Mouse (Mus musculus) neural tube, embryonic 13.5 days (tissue): ENCODE measurements around the gene S100a16. TPM values are rescaled to one million over a fixed set of nuclear protein-coding genes. Genes with fewer than 3 reads are reported as not detected.
A peak's percentile ranks its signal among the peaks of the same experiment; 100 is the strongest.

Experiments used
- ATAC-seq: fragments of 200-750 bp; cut with Nextera tagmentation; 2 replicates; pipeline ENCODE4 v1.8.0; 2017; ENCODE audit warnings: low read depth, mild to moderate bottlenecking, moderate TSS enrichment, moderate library complexity
- H3K27ac ChIP-seq: fragments of 300-500 bp; sonication (generic); replicated peaks from 2 replicates; pipeline ENCODE4 v1.5.1; 2015; ENCODE audit warnings: moderate library complexity, mild to moderate bottlenecking, inconsistent platforms
- H3K27me3 ChIP-seq: fragments of 300-500 bp; sonication (generic); 2 replicates; pipeline ENCODE4 v1.6.1; 2015; ENCODE audit warnings: mild to moderate bottlenecking, inconsistent platforms
- H3K36me3 ChIP-seq: fragments of 300-500 bp; sonication (generic); 2 replicates; pipeline ENCODE4 v1.6.1; 2015; ENCODE audit warnings: mild to moderate bottlenecking, inconsistent platforms
- H3K4me1 ChIP-seq: fragments of 300-500 bp; sonication (generic); replicated peaks from 2 replicates; pipeline ENCODE4 v1.6.1; 2015; ENCODE audit warnings: inconsistent platforms
- H3K4me2 ChIP-seq: fragments of 300-500 bp; sonication (generic); 2 replicates; pipeline ENCODE4 v1.6.1; 2015; ENCODE audit warnings: inconsistent platforms, mild to moderate bottlenecking, moderate library complexity
- H3K4me3 ChIP-seq: fragments of 300-500 bp; sonication (generic); 2 replicates; pipeline ENCODE4 v1.5.1; 2015; ENCODE audit warnings: mild to moderate bottlenecking, inconsistent platforms
- H3K9ac ChIP-seq: fragments of 300-500 bp; sonication (generic); 2 replicates; pipeline ENCODE4 v1.6.1; 2015; ENCODE audit warnings: moderate library complexity, mild to moderate bottlenecking, inconsistent platforms
- H3K9me3 ChIP-seq: fragments of 300-500 bp; sonication (generic); 2 replicates; pipeline ENCODE4 v1.6.1; 2016; ENCODE audit warnings: inconsistent platforms
- WGBS: fragments of 180-500 bp; shearing (Covaris S2); methylation state at CpG from one replicate; pipeline ENCODE4 v1.1.7; 2015; 5-methylcytosine and 5-hydroxymethylcytosine counted together
- polyA plus RNA-seq: library from polyadenylated mRNA; unstranded; fragments of >200 nt; fragmentation: Nextera tagmentation; extraction: Ambion mirVana; gene quantifications from 2 replicates; pipeline ENCODE4 v1.2.1, GENCODE M21; 2015

The S100a16 gene
- polyA plus RNA-seq, 1 experiment from 2014 or later, result 31.5 TPM

- ATAC-seq, result no peak
- H3K9me3 ChIP-seq, result no peaks in the 10 kb centered on the region
- H3K4me2 ChIP-seq, result no peak within 1 kb of the TSS
- 75% methylated on average over 5 of the region's 5 CpGs for WGBS
- no peaks in the 10 kb centered on the region for H3K4me1 ChIP-seq
- H3K4me3 ChIP-seq, result no peak within 1 kb of the TSS
- no peak within 1 kb of the TSS for H3K27ac ChIP-seq
- H3K27me3 ChIP-seq, result no peaks in the 10 kb centered on the region; the same call in 1 of the 2 replicates
- no peak within 1 kb of the TSS for H3K9ac ChIP-seq
- no peaks in the 10 kb centered on the region for H3K36me3 ChIP-seq
Measured at GRCm38 (mm10) chr3:90526580-90526979, 10.5 kb upstream of the S100a16 start, which contains the start of gene S100a14. Gene S100a14 (plus strand): TSS chr3:90526856.

- no peak for ATAC-seq
- no peak overlapping the region for H3K27ac ChIP-seq
- 79% methylated on average over 7 of the region's 7 CpGs for WGBS
Measured at GRCm38 (mm10) chr3:90527291-90527873, 9.7 kb upstream of the S100a16 start.

GRCm38 (mm10) chr3:90531713-90532112 is 5.3 kb upstream of the S100a16 start:
- WGBS, result 78% methylated on average over 5 of the region's 5 CpGs
- no peak for ATAC-seq
- Histone ChIP-seq H3K36me3 (no peaks in the 10 kb centered on the region), H3K4me2 (no peak overlapping the region), H3K4me3 (no peak overlapping the region), H3K27ac (no peak overlapping the region), H3K9ac (no peak overlapping the region), H3K4me1 (no peaks in the 10 kb centered on the region), H3K27me3 (no peaks in the 10 kb centered on the region; the same call in 1 of the 2 replicates), H3K9me3 (no peaks in the 10 kb centered on the region)

More at GRCm38 (mm10) chr3:90527291-90527873, 9.7 kb upstream of the S100a16 start:
- no peaks in the 10 kb centered on the region for H3K9me3 ChIP-seq
- H3K27me3 ChIP-seq, result no peaks in the 10 kb centered on the region; the same call in 1 of the 2 replicates
- no peaks in the 10 kb centered on the region for H3K4me1 ChIP-seq
- H3K36me3 ChIP-seq, result no peaks in the 10 kb centered on the region
- H3K4me3 ChIP-seq, result no peak overlapping the region
- H3K4me2 ChIP-seq, result no peak overlapping the region
- H3K9ac ChIP-seq, result no peak overlapping the region

GRCm38 (mm10) chr3:90535446-90535845 is 1.6 kb upstream of the S100a16 start:
- H3K27me3 ChIP-seq, result no peaks in the 10 kb centered on the region
- H3K4me1 ChIP-seq, result no peaks in the 10 kb centered on the region
- no peak overlapping the region for H3K4me2 ChIP-seq
- no peaks in the 10 kb centered on the region for H3K36me3 ChIP-seq
- 76% methylated on average over 1 of the region's 1 CpGs for WGBS
- ATAC-seq, result no peak
- H3K9ac ChIP-seq, result no peak overlapping the region
- H3K4me3 ChIP-seq, result no peak overlapping the region
- no peak overlapping the region for H3K27ac ChIP-seq
- H3K9me3 ChIP-seq, result no peaks in the 10 kb centered on the region

GRCm38 (mm10) chr3:90537905-90538296 is 847 bp downstream of the S100a16 start:
- no peak overlapping the region for H3K4me2 ChIP-seq

GRCm38 (mm10) chr3:90540904-90541303 is 3.9 kb downstream of the S100a16 start:
- Histone ChIP-seq H3K36me3 (no peaks in the 10 kb centered on the region), H3K27me3 (no peaks in the 10 kb centered on the region), H3K9me3 (no peaks in the 10 kb centered on the region), H3K4me3 (no peak overlapping the region), H3K9ac (no peak overlapping the region), H3K4me2 (peak overlapping the region; percentile 18; the same call in 1 of the 2 replicates), H3K4me1 (no peaks in the 10 kb centered on the region; the same call in 1 of the 2 replicates), H3K27ac (no peak overlapping the region; the same call in 1 of the 2 replicates)
- peak; percentile 71; the same call in 1 of the 2 replicates for ATAC-seq
- 34% methylated on average over 4 of the region's 4 CpGs for WGBS

More at GRCm38 (mm10) chr3:90537905-90538296, 847 bp downstream of the S100a16 start:
- WGBS, result 83% methylated on average over 5 of the region's 5 CpGs
- Histone ChIP-seq H3K9me3 (no peaks in the 10 kb centered on the region), H3K27ac (no peak overlapping the region), H3K27me3 (no peaks in the 10 kb centered on the region), H3K36me3 (no peaks in the 10 kb centered on the region), H3K4me1 (no peaks in the 10 kb centered on the region; the same call in 1 of the 2 replicates), H3K9ac (no peak overlapping the region), H3K4me3 (no peak overlapping the region)
- no peak for ATAC-seq

GRCm38 (mm10) chr3:90549676-90550420 is 12.8 kb downstream of the S100a16 start:
- ATAC-seq, result no peak
- Histone ChIP-seq H3K27me3 (no peaks in the 10 kb centered on the region), H3K27ac (no peak overlapping the region), H3K36me3 (no peaks in the 10 kb centered on the region), H3K4me1 (peaks cover 7% of the 10 kb centered on the region; the same call in 1 of the 2 replicates), H3K9ac (no peak overlapping the region), H3K4me3 (no peak overlapping the region), H3K9me3 (no peaks in the 10 kb centered on the region), H3K4me2 (no peak overlapping the region)
- 57% methylated on average over 5 of the region's 5 CpGs for WGBS

- no peak for ATAC-seq
- H3K4me3 ChIP-seq, result no peak overlapping the region
- 86% methylated on average over 2 of the region's 2 CpGs for WGBS
Measured at GRCm38 (mm10) chr3:90550421-90550790, 13.4 kb downstream of the S100a16 start.

GRCm38 (mm10) chr3:90552231-90552630 is 15.2 kb downstream of the S100a16 start:
- peaks cover 7% of the 10 kb centered on the region; the same call in 1 of the 2 replicates for H3K4me1 ChIP-seq
- H3K27me3 ChIP-seq, result no peaks in the 10 kb centered on the region
- no peak overlapping the region for H3K9ac ChIP-seq
- no peak overlapping the region for H3K4me2 ChIP-seq
- H3K36me3 ChIP-seq, result no peaks in the 10 kb centered on the region
- no peak overlapping the region for H3K4me3 ChIP-seq
- 82% methylated on average over 2 of the region's 2 CpGs for WGBS
- H3K9me3 ChIP-seq, result no peaks in the 10 kb centered on the region
- H3K27ac ChIP-seq, result no peak overlapping the region
- no peak for ATAC-seq

More at GRCm38 (mm10) chr3:90550421-90550790, 13.4 kb downstream of the S100a16 start:
- no peaks in the 10 kb centered on the region for H3K9me3 ChIP-seq
- H3K27ac ChIP-seq, result no peak overlapping the region
- no peaks in the 10 kb centered on the region for H3K27me3 ChIP-seq
- no peaks in the 10 kb centered on the region for H3K36me3 ChIP-seq
- peaks cover 7% of the 10 kb centered on the region; the same call in 1 of the 2 replicates for H3K4me1 ChIP-seq
- H3K4me2 ChIP-seq, result no peak overlapping the region
- H3K9ac ChIP-seq, result no peak overlapping the region

- Histone ChIP-seq H3K4me1 (no peaks in the 10 kb centered on the region), H3K27ac (no peak overlapping the region; the same call in 1 of the 2 replicates), H3K9me3 (no peaks in the 10 kb centered on the region), H3K4me3 (no peak overlapping the region), H3K9ac (no peak overlapping the region), H3K27me3 (no peaks in the 10 kb centered on the region), H3K36me3 (no peaks in the 10 kb centered on the region), H3K4me2 (no peak overlapping the region)
- peak; percentile 86 for ATAC-seq
- 40% methylated on average over 5 of the region's 5 CpGs for WGBS
Measured at GRCm38 (mm10) chr3:90555954-90556353, 18.9 kb downstream of the S100a16 start.

- Histone ChIP-seq H3K4me1 (no peaks in the 10 kb centered on the region), H3K9me3 (no peaks in the 10 kb centered on the region), H3K9ac (no peak within 1 kb of the TSS), H3K36me3 (no peaks in the 10 kb centered on the region), H3K27ac (no peak within 1 kb of the TSS), H3K4me2 (no peak within 1 kb of the TSS), H3K27me3 (no peaks in the 10 kb centered on the region), H3K4me3 (no peak within 1 kb of the TSS)
- ATAC-seq, result no peak
- whole genome bisulfite sequencing, result 79% methylated on average over 6 of the region's 6 CpGs
Measured at GRCm38 (mm10) chr3:90560008-90560628, 23.1 kb downstream of the S100a16 start, which contains the start of gene S100a3. Gene S100a3 (plus strand): TSS chr3:90560578.

- Histone ChIP-seq H3K4me2 (no peak overlapping the region), H3K36me3 (no peaks in the 10 kb centered on the region), H3K9me3 (no peaks in the 10 kb centered on the region), H3K27me3 (no peaks in the 10 kb centered on the region), H3K9ac (no peak overlapping the region), H3K4me1 (no peaks in the 10 kb centered on the region), H3K4me3 (no peak overlapping the region), H3K27ac (no peak overlapping the region)
- 89% methylated on average over 5 of the region's 5 CpGs for WGBS
- ATAC-seq, result no peak
Measured at GRCm38 (mm10) chr3:90574691-90575090, 37.6 kb downstream of the S100a16 start.
